In genomic region chr15:98877331-98877730, GRCm38 (mm10) we compare ENCODE assay signal across 9 mouse cellular contexts. TPM values are rescaled to one million over a fixed set of nuclear protein-coding genes. Genes with fewer than 3 reads are reported as not detected.
A peak's percentile ranks its signal among the peaks of the same experiment; 100 is the strongest.
DNase-seq lines count a peak whose midpoint lies in the region; ATAC-seq lines count a peak whose summit lies in the region.
"Had no signal": no experiment of that assay in that cellular context is flagged by ENCODE, and none has a peak within 500 bp of the region (broad histone marks: within the 10 kb centered on the region; RNA-seq: fewer than 3 reads in every experiment).

No protein-coding gene starts in this region.

- peaks cover 17% of the 10 kb centered on the region for H3K4me1 ChIP-seq in hindbrain, embryonic 14.5 days (replicated peaks; ENCODE audit: control insufficient read depth, insufficient read depth, low read length)
- peaks cover 32% of the 10 kb centered on the region for H3K4me1 ChIP-seq in hindbrain, embryonic 13.5 days (replicated peaks)

- DNase-seq in hindbrain, embryonic 14.5 days (ENCODE audit: low spot score) = peak; percentile 86
- peak; percentile 77 to 82 for DNase-seq in B cell, adult 2 months
- peak; percentile 35 for DNase-seq in Muller cell, postnatal 12 days (ENCODE audit: inconsistent ontology term)
- peak; percentile 90 for DNase-seq in embryo, embryonic 11 days
- peak; percentile 65 for DNase-seq in layer of hippocampus, adult 9-11 months
- DNase-seq in retina, embryonic 14.5 days (ENCODE audit: low spot score) = peak; percentile 95
- no peak for DNase-seq in frontal cortex, postnatal 10 days (ENCODE audit: low spot score in 2 of 2)

- H3K27ac ChIP-seq in hindbrain, embryonic 14.5 days = no peak overlapping the region
- H3K27ac ChIP-seq in hindbrain, embryonic 13.5 days = no peak overlapping the region
- H3K27ac ChIP-seq: limb, embryonic 13.5 days had no signal

- no peaks in the 10 kb centered on the region for H3K27me3 ChIP-seq in hindbrain, embryonic 14.5 days (ENCODE audit: control insufficient read depth, insufficient read depth, low read length)
- H3K27me3 ChIP-seq in hindbrain, embryonic 13.5 days = no peaks in the 10 kb centered on the region
- H3K27me3 ChIP-seq: limb, embryonic 13.5 days had no signal

- H3K4me3 ChIP-seq in hindbrain, embryonic 14.5 days (replicated peaks; ENCODE audit: low read length) = no peak overlapping the region
- H3K4me3 ChIP-seq in hindbrain, embryonic 13.5 days = no peak overlapping the region
- H3K4me3 ChIP-seq: limb, embryonic 13.5 days had no signal

- H3K36me3 ChIP-seq in hindbrain, embryonic 14.5 days (replicated peaks; ENCODE audit: control insufficient read depth, insufficient read depth) = peaks cover 7% of the 10 kb centered on the region; the same call in 1 of the 2 replicates
- 0 out of 2 replicates have a peak, but pooled peaks cover 6% of the 10 kb centered on the region for H3K36me3 ChIP-seq in hindbrain, embryonic 13.5 days

- WGBS in hindbrain, embryonic 14.5 days = 18% methylated on average over 3 of the region's 3 CpGs
- 15% methylated on average over 3 of the region's 3 CpGs for WGBS in hindbrain, embryonic 13.5 days

- no peak for ATAC-seq in hindbrain, embryonic 14.5 days (ENCODE audit: low FRiP score)
- ATAC-seq in hindbrain, embryonic 13.5 days (ENCODE audit: low FRiP score) = no peak

- no peak overlapping the region for H3K9ac ChIP-seq in hindbrain, embryonic 14.5 days
- no peak overlapping the region for H3K9ac ChIP-seq in hindbrain, embryonic 13.5 days
- H3K9ac ChIP-seq: limb, embryonic 13.5 days had no signal

- no peaks in the 10 kb centered on the region for H3K9me3 ChIP-seq in hindbrain, embryonic 14.5 days (ENCODE audit: control insufficient read depth, low read length)
- no peaks in the 10 kb centered on the region for H3K9me3 ChIP-seq in hindbrain, embryonic 13.5 days
- H3K9me3 ChIP-seq: limb, embryonic 13.5 days had no signal

- no peak overlapping the region for H3K4me2 ChIP-seq in hindbrain, embryonic 14.5 days (replicated peaks)
- no peak overlapping the region for H3K4me2 ChIP-seq in hindbrain, embryonic 13.5 days
- H3K4me2 ChIP-seq: limb, embryonic 13.5 days had no signal

RNA-seq across cellular contexts. Expression of gene Kmt2d, which starts 6.3 kb away (rescaled TPM):
- 12.9 and 14.9 TPM in 2 replicates for polyA plus RNA-seq in hindbrain, embryonic 14.5 days (2014; fragmentation: Nextera tagmentation; extraction: Ambion mirVana)
- 11.6 and 12.1 TPM in 2 replicates for polyA plus RNA-seq in hindbrain, embryonic 13.5 days (2015; fragmentation: Nextera tagmentation; extraction: Ambion mirVana)

RNA-seq across cellular contexts. Expression of gene Rhebl1, which starts 17.0 kb away (rescaled TPM):
- polyA plus RNA-seq in hindbrain, embryonic 14.5 days (2014; fragmentation: Nextera tagmentation; extraction: Ambion mirVana) = 19.4 and 19.8 TPM in 2 replicates
- polyA plus RNA-seq in hindbrain, embryonic 13.5 days (2015; fragmentation: Nextera tagmentation; extraction: Ambion mirVana) = 29.7 and 34.7 TPM in 2 replicates

RNA-seq across cellular contexts. Expression of gene Dhh, which starts 21.0 kb away (rescaled TPM):
- 1.1 and 1.4 TPM in 2 replicates for polyA plus RNA-seq in hindbrain, embryonic 14.5 days (2014; fragmentation: Nextera tagmentation; extraction: Ambion mirVana)
- polyA plus RNA-seq in hindbrain, embryonic 13.5 days (2015; fragmentation: Nextera tagmentation; extraction: Ambion mirVana) = 1.7 and 2.2 TPM in 2 replicates

RNA-seq across cellular contexts. Expression of gene Lmbr1l, which starts 40.7 kb away (rescaled TPM):
- 6.4 and 8.1 TPM in 2 replicates for polyA plus RNA-seq in hindbrain, embryonic 14.5 days (2014; fragmentation: Nextera tagmentation; extraction: Ambion mirVana)
- polyA plus RNA-seq in hindbrain, embryonic 13.5 days (2015; fragmentation: Nextera tagmentation; extraction: Ambion mirVana) = 37.7 and 38.3 TPM in 2 replicates

RNA-seq across cellular contexts. Expression of gene Prkag1, which starts 46.0 kb away (rescaled TPM):
- polyA plus RNA-seq in hindbrain, embryonic 14.5 days (2014; fragmentation: Nextera tagmentation; extraction: Ambion mirVana) = 59.0 and 65.3 TPM in 2 replicates
- polyA plus RNA-seq in hindbrain, embryonic 13.5 days (2015; fragmentation: Nextera tagmentation; extraction: Ambion mirVana) = 73.4 and 77.5 TPM in 2 replicates

Comparison
In these comparisons a context has a peak if more than half of its experiments do, and no peak if none do; other contexts are left out.
1. DNase-seq: peak in hindbrain, embryonic 14.5 days (single experiment), B cell, adult 2 months (2 of 2), Muller cell, postnatal 12 days (single experiment), embryo, embryonic 11 days (single experiment), layer of hippocampus, adult 9-11 months (single experiment) and retina, embryonic 14.5 days (single experiment); none in frontal cortex, postnatal 10 days (0 of 2).